Mouse (Mus musculus) heart, embryonic 16.5 days (tissue): Measurements from ENCODE around the gene Thbd. TPM values are rescaled to one million over a fixed set of nuclear protein-coding genes. Genes with fewer than 3 reads are reported as not detected.

Experiments used
- ATAC-seq: fragments of 200-750 bp; cut with Nextera tagmentation; replicated peaks from 2 replicates; pipeline ENCODE4 v1.8.0; 2017; ENCODE audit warnings: moderate number of reproducible peaks; ENCODE audit not compliant: insufficient read depth, low FRiP score; ENCODE audit errors: extremely low read depth
- H3K27ac ChIP-seq: fragments of 300-500 bp; sonication (generic); 2 replicates; pipeline ENCODE4 v1.5.1; 2014; ENCODE audit warnings: mild to moderate bottlenecking, low read length, control low read depth, moderate library complexity
- H3K27me3 ChIP-seq: fragments of 300-500 bp; sonication (generic); 2 replicates; pipeline ENCODE4 v1.6.1; 2014; ENCODE audit warnings: low read length, mixed read lengths; ENCODE audit not compliant: control insufficient read depth, insufficient read depth
- H3K36me3 ChIP-seq: fragments of 300-500 bp; sonication (generic); 2 replicates; pipeline ENCODE4 v1.6.1; 2014; ENCODE audit not compliant: control insufficient read depth, insufficient read depth
- H3K4me1 ChIP-seq: fragments of 300-500 bp; sonication (generic); 2 replicates; pipeline ENCODE4 v1.6.1; 2014; ENCODE audit warnings: low read length, mixed read lengths; ENCODE audit not compliant: control insufficient read depth, insufficient read depth
- H3K4me2 ChIP-seq: fragments of 300-500 bp; sonication (generic); 2 replicates; pipeline ENCODE4 v1.6.1; 2014; ENCODE audit warnings: low read depth, mild to moderate bottlenecking, control low read depth, low read length
- H3K4me3 ChIP-seq: fragments of 300-500 bp; sonication (generic); 2 replicates; pipeline ENCODE4 v1.5.1; 2014; ENCODE audit warnings: mild to moderate bottlenecking, control low read depth, low read length
- H3K9ac ChIP-seq: fragments of 300-500 bp; sonication (generic); 2 replicates; pipeline ENCODE4 v1.6.1; 2014; ENCODE audit warnings: low read length, control low read depth
- H3K9me3 ChIP-seq: fragments of 300-500 bp; sonication (generic); replicated peaks from 2 replicates; pipeline ENCODE4 v1.6.1; 2016; ENCODE audit warnings: low read length; ENCODE audit not compliant: control insufficient read depth
- WGBS: fragments of 180-500 bp; shearing (Covaris S2); extraction: QIAGEN DNeasy Blood & Tissue Kit; methylation state at CpG from one replicate; pipeline ENCODE4 v1.1.7; 2014; 5-methylcytosine and 5-hydroxymethylcytosine counted together
- polyA plus RNA-seq: library from polyadenylated mRNA; unstranded; fragments of >200 nt; fragmentation: Nextera tagmentation; extraction: Ambion mirVana; gene quantifications from 2 replicates; pipeline ENCODE4 v1.2.1, GENCODE M21; 2015

The Thbd gene
- polyA plus RNA-seq, 1 experiment from 2014 or later = 16.6 TPM

DNA sequence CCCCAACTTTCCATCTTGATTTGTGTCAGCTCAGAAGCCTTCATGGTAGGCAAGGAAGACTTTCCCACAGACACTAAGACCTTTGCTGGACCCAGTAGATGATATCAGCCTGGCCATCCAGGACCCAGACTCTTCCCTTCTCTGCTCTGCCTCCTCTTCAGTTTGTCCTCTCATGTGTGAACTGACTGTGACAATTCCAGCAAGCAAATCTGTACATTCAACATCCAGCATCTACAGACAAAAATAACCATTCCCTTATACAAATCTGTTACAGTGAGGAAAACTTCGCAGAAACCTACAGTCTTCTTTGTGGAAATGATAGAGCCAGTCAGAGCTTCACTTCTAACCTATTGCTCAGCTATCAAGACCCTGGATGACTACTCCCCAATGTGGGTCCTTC is 50.8 kb downstream of the Thbd start:
- no peaks in the 10 kb centered on the region for H3K4me1 ChIP-seq
- H3K27ac ChIP-seq = no peak overlapping the region
- H3K4me3 ChIP-seq = no peak overlapping the region
- no peaks in the 10 kb centered on the region for H3K36me3 ChIP-seq
- no peak overlapping the region for H3K9ac ChIP-seq
- no peak overlapping the region for H3K4me2 ChIP-seq
- no peak for ATAC-seq
- 78% methylated on average over 1 of the region's 1 CpGs for WGBS
- no peaks in the 10 kb centered on the region for H3K27me3 ChIP-seq
- H3K9me3 ChIP-seq = no peaks in the 10 kb centered on the region

Other genes starting within 250 kb of the Thbd start
- 0.34 and 0.38 TPM in 2 replicates for gene Sstr4, start 12.8 kb downstream of the Thbd start, polyA plus RNA-seq
- gene Cd93, start 35.4 kb upstream of the Thbd start, polyA plus RNA-seq = 25.8 and 29.0 TPM in 2 replicates